Mouse (Mus musculus): ENCODE data around the gene Efcab11. TPM values are rescaled to one million over a fixed set of nuclear protein-coding genes. Genes with fewer than 3 reads are reported as not detected.

Gene Efcab11
- polyA plus RNA-seq, 1 experiment from 2014 or later, result 6.4 TPM

DNA sequence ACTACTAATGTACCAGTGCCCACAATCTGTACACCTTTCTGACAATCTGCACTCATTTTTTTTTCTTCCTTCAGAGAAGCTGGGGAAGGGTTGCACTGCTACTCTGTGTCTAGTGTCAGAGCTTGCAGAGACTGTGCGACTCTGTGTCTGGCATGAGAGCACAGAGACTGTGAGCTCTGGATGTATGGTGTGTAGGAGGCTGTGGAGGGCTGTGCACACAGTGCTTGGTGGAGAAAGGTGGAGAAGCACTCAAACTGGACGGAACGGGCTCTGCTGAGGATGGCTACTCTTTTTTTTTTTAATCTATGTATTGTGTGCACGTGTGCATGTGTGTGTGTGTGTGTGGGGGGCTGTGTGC, 90.1 kb downstream of the Efcab11 start:
- H3K9ac ChIP-seq, result no peak overlapping the region
- H3K27ac ChIP-seq, result no peak overlapping the region
- WGBS, result 82% methylated on average over 4 of the region's 4 CpGs
- no peaks in the 10 kb centered on the region for H3K4me1 ChIP-seq (replicated peaks; ENCODE audit: control insufficient read depth, insufficient read depth, low read length)
- ATAC-seq (ENCODE audit: low FRiP score) (no peak), DNase-seq (ENCODE audit: low spot score) (no peak)
- H3K27me3 ChIP-seq (ENCODE audit: control insufficient read depth, insufficient read depth, low read length), result no peaks in the 10 kb centered on the region
- H3K4me2 ChIP-seq (replicated peaks), result no peak overlapping the region
- no peak overlapping the region for H3K4me3 ChIP-seq (replicated peaks; ENCODE audit: low read length)
- no peaks in the 10 kb centered on the region for H3K9me3 ChIP-seq (ENCODE audit: control insufficient read depth, low read length)
- no peaks in the 10 kb centered on the region for H3K36me3 ChIP-seq (replicated peaks; ENCODE audit: control insufficient read depth, insufficient read depth)

DNA sequence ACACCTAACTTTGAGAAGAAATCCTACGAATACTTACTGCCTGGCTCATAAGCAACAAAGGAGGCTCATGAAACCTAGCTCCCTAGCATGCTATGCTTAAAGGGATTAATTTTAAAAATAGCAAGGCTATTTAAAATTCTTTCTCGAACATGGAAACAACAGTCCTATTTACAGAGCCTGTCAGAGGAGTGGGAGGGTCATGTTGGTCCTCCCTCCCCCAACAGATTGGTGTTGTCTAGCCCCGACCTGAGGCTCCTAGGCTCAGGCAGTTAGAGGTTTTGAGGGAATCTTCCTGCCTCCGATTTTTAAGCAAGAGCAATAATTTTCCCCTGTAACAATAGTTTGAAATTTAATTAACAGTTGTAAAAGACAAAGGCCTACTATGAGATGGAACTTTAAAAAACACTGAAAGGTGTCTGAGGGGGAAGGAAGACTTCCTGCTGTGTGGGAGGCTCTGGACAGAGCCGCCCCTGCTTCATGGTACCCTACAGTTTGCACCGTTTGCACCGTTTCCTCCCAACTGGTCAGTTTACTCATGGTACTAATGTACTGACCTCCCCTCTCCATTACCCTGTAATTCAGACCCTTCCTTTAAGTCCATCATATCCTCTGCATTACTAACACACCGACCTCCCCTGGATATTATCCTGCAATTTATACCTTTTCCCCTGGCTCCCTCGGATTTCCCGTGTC, 90.6 kb downstream of the Efcab11 start:
- Histone ChIP-seq H3K4me1 (replicated peaks; ENCODE audit: control insufficient read depth, insufficient read depth, low read length) (no peaks in the 10 kb centered on the region), H3K9me3 (ENCODE audit: control insufficient read depth, low read length) (no peaks in the 10 kb centered on the region), H3K27ac (no peak overlapping the region), H3K36me3 (replicated peaks; ENCODE audit: control insufficient read depth, insufficient read depth) (no peaks in the 10 kb centered on the region), H3K4me3 (replicated peaks; ENCODE audit: low read length) (no peak overlapping the region), H3K9ac (no peak overlapping the region), H3K4me2 (replicated peaks) (no peak overlapping the region), H3K27me3 (ENCODE audit: control insufficient read depth, insufficient read depth, low read length) (no peaks in the 10 kb centered on the region)
- 64% methylated on average over 10 of the region's 10 CpGs for WGBS
- DNase-seq (ENCODE audit: low spot score) (no peak), ATAC-seq (ENCODE audit: low FRiP score) (no peak)

DNA sequence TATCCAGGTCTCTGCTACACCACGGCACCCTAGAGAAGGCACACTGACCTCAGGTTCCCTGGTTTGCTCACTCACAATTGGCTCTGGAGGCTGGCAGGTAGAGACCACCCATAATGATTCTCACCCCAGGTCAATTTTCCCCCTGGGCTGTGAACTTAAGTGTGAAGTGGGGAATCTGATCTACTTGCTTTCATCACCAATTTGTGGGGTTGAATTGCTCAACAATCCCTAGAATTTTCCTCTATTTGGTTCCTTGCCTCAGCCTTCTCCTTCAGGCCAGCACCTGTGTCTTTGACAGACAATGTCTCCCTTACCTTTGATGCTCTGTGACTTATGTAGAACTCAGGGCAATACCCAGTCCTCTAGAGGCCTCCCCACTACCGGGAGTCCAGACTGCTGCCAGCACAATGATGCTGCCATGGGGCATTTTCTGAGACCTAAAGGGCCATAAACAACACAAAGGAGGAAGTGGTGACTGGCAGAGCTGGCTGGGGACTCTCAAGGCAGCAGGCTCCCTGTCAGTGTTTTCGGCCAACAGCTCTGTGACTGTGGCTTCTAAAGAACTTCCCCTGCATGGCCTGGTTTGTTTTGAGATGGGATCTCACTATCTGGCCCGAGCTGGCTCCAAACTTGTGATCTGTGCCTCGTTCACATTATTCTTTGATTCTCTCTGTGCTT, 94.8 kb downstream of the Efcab11 start:
- Histone ChIP-seq H3K9ac (no peak overlapping the region), H3K36me3 (replicated peaks; ENCODE audit: control insufficient read depth, insufficient read depth) (no peaks in the 10 kb centered on the region), H3K27ac (no peak overlapping the region), H3K27me3 (ENCODE audit: control insufficient read depth, insufficient read depth, low read length) (no peaks in the 10 kb centered on the region), H3K4me3 (replicated peaks; ENCODE audit: low read length) (no peak overlapping the region), H3K9me3 (ENCODE audit: control insufficient read depth, low read length) (no peaks in the 10 kb centered on the region), H3K4me1 (replicated peaks; ENCODE audit: control insufficient read depth, insufficient read depth, low read length) (no peaks in the 10 kb centered on the region), H3K4me2 (replicated peaks) (no peak overlapping the region)
- ATAC-seq (ENCODE audit: low FRiP score) (no peak), DNase-seq (ENCODE audit: low spot score) (no peak)
- 74% methylated on average over 5 of the region's 5 CpGs for WGBS

DNA sequence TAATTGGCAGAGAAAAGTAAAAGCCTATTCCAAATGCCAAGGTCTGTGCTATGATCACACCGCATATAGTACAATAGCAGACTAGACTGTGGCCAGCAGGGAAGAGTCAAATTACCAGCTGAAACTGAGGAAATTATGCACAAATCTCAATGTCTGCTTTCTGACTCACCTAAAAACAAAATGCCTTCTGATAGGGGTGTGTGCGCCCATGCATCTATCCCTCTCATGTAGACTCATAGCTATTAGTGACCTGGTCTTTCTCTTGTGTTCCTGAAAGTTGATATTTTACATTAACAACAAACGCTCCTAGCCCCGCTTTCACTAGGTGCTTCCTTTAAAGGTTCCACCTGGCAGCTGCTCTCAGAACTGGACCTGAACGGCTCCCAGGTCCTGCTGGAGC, 102.5 kb downstream of the Efcab11 start:
- Histone ChIP-seq H3K27me3 (ENCODE audit: control insufficient read depth, insufficient read depth, low read length) (no peaks in the 10 kb centered on the region), H3K9me3 (ENCODE audit: control insufficient read depth, low read length) (no peaks in the 10 kb centered on the region), H3K27ac (no peak overlapping the region), H3K4me3 (replicated peaks; ENCODE audit: low read length) (no peak overlapping the region), H3K4me2 (replicated peaks) (no peak overlapping the region), H3K9ac (no peak overlapping the region), H3K36me3 (replicated peaks; ENCODE audit: control insufficient read depth, insufficient read depth) (no peaks in the 10 kb centered on the region), H3K4me1 (replicated peaks; ENCODE audit: control insufficient read depth, insufficient read depth, low read length) (no peaks in the 10 kb centered on the region)
- no peak for ATAC-seq (ENCODE audit: low FRiP score)
- no peak for DNase-seq (ENCODE audit: low spot score)
- WGBS, result 96% methylated on average over 5 of the region's 5 CpGs

DNA sequence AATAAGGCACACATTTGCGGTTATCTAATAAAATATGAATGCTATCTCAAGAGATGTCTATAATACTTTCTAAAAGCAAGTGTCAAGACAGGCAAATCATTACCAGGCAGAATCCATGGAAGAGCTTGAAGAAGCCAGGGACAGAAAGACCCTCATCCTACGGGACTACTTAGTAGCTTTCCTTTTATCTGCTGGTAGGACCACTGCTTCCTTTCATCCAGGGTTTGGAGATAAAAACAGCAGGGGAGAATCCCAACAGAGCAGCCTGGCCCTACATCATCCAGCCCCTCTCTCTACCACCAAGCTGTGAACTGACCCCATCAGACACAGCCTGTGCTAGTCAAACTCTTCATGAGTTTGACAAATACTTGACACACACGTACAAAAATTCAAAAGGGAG, 103.8 kb downstream of the Efcab11 start:
- 81% methylated on average over 3 of the region's 3 CpGs for WGBS
- no peak overlapping the region for H3K4me2 ChIP-seq (replicated peaks)
- DNase-seq (ENCODE audit: low spot score), result no peak
- no peak overlapping the region for H3K27ac ChIP-seq
- no peak for ATAC-seq (ENCODE audit: low FRiP score)
- no peaks in the 10 kb centered on the region for H3K4me1 ChIP-seq (replicated peaks; ENCODE audit: control insufficient read depth, insufficient read depth, low read length)
- no peak overlapping the region for H3K9ac ChIP-seq
- H3K27me3 ChIP-seq (ENCODE audit: control insufficient read depth, insufficient read depth, low read length), result no peaks in the 10 kb centered on the region
- H3K36me3 ChIP-seq (replicated peaks; ENCODE audit: control insufficient read depth, insufficient read depth), result no peaks in the 10 kb centered on the region
- no peaks in the 10 kb centered on the region for H3K9me3 ChIP-seq (ENCODE audit: control insufficient read depth, low read length)
- H3K4me3 ChIP-seq (replicated peaks; ENCODE audit: low read length), result no peak overlapping the region

DNA sequence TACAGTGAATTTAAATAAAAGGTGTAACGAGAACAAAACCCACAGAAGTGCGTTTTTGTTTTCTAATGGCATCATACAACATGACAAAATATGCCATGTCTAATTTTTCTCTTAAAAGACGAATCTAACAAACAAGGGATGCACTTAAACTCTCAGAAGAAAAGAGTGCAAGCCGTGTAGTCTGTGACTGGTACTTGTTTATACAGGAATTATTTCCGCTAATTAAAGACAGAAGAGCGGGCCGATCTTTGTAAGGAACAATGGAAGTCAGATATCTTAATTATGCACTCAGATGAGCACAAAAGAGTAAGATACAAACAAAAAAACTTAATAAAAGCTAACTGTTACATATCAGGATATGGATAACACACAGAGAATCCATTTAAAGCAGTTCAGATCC, 104.3 kb downstream of the Efcab11 start:
- no peaks in the 10 kb centered on the region for H3K4me1 ChIP-seq (replicated peaks; ENCODE audit: control insufficient read depth, insufficient read depth, low read length)
- no peaks in the 10 kb centered on the region for H3K9me3 ChIP-seq (ENCODE audit: control insufficient read depth, low read length)
- H3K4me3 ChIP-seq (replicated peaks; ENCODE audit: low read length), result no peak overlapping the region
- no peaks in the 10 kb centered on the region for H3K36me3 ChIP-seq (replicated peaks; ENCODE audit: control insufficient read depth, insufficient read depth)
- 51% methylated on average over 7 of the region's 7 CpGs for WGBS
- H3K27me3 ChIP-seq (ENCODE audit: control insufficient read depth, insufficient read depth, low read length), result no peaks in the 10 kb centered on the region
- no peak overlapping the region for H3K27ac ChIP-seq
- DNase-seq (ENCODE audit: low spot score), result no peak
- no peak overlapping the region for H3K4me2 ChIP-seq (replicated peaks)
- H3K9ac ChIP-seq, result no peak overlapping the region
- ATAC-seq (ENCODE audit: low FRiP score), result no peak

DNA sequence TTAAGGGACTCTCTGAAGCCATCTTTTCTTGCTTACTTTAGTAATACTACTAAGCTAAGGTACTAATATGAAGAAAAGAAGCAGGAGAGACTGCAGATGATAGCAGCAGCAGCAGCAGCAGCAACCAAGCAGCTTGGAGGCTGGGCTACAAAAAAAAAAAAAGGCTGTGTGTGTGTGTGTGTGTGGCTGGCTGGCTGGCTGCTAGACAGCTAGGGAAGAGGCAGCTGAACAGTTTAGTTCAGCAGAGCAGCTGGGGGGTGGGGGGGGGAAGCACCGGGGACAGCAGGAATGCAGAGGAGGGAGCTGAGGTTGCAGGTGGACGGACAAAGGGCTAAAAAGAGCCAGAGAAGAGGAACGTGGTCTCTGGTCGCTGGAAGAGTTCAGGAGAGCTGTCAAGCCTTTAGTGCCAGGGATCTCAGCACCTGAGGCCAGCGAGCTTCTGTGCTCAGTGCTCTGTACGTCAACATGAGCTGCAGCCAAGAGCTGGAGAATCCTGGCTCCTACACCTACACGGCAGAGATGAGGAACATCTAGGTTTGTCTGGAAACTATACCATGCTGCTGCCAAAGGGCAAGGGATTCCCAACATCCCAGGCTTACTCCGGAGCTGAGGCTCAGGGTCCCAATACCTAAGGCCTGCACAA, 107.6 kb downstream of the Efcab11 start:
- no peaks in the 10 kb centered on the region for H3K27me3 ChIP-seq (ENCODE audit: control insufficient read depth, insufficient read depth, low read length)
- WGBS, result 49% methylated on average over 8 of the region's 8 CpGs
- H3K9me3 ChIP-seq (ENCODE audit: control insufficient read depth, low read length), result no peaks in the 10 kb centered on the region
- no peak overlapping the region for H3K27ac ChIP-seq
- H3K4me1 ChIP-seq (replicated peaks; ENCODE audit: control insufficient read depth, insufficient read depth, low read length), result no peaks in the 10 kb centered on the region
- no peak for DNase-seq (ENCODE audit: low spot score)
- H3K4me3 ChIP-seq (replicated peaks; ENCODE audit: low read length), result no peak overlapping the region
- H3K9ac ChIP-seq, result no peak overlapping the region
- ATAC-seq (ENCODE audit: low FRiP score), result no peak
- no peaks in the 10 kb centered on the region for H3K36me3 ChIP-seq (replicated peaks; ENCODE audit: control insufficient read depth, insufficient read depth)
- H3K4me2 ChIP-seq (replicated peaks), result no peak overlapping the region

DNA sequence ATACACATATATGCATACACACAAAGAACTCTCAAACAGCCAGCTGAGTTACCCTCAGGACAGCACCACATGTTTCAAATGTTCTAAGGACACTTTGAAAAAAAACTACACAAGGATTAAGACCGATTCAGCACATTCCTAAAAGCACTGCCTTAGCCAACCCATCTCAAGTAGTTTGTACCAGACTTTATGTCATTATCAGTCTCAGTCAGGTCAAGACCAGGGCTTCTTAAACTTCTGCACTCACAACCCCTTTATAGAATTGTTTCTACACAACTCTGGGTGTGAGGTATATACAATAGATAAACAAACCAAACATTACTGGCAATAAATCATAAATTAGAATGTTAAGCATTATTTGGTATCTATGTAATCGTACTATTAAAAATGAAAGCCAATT, 109.4 kb downstream of the Efcab11 start:
- Histone ChIP-seq H3K4me1 (replicated peaks; ENCODE audit: control insufficient read depth, insufficient read depth, low read length) (no peaks in the 10 kb centered on the region), H3K27me3 (ENCODE audit: control insufficient read depth, insufficient read depth, low read length) (no peaks in the 10 kb centered on the region), H3K4me3 (replicated peaks; ENCODE audit: low read length) (no peak overlapping the region), H3K27ac (no peak overlapping the region), H3K4me2 (replicated peaks) (no peak overlapping the region), H3K9ac (no peak overlapping the region), H3K9me3 (ENCODE audit: control insufficient read depth, low read length) (no peaks in the 10 kb centered on the region), H3K36me3 (replicated peaks; ENCODE audit: control insufficient read depth, insufficient read depth) (no peaks in the 10 kb centered on the region)
- ATAC-seq (ENCODE audit: low FRiP score) (no peak), DNase-seq (ENCODE audit: low spot score) (no peak)
- WGBS, result 87% methylated on average over 2 of the region's 2 CpGs

DNA sequence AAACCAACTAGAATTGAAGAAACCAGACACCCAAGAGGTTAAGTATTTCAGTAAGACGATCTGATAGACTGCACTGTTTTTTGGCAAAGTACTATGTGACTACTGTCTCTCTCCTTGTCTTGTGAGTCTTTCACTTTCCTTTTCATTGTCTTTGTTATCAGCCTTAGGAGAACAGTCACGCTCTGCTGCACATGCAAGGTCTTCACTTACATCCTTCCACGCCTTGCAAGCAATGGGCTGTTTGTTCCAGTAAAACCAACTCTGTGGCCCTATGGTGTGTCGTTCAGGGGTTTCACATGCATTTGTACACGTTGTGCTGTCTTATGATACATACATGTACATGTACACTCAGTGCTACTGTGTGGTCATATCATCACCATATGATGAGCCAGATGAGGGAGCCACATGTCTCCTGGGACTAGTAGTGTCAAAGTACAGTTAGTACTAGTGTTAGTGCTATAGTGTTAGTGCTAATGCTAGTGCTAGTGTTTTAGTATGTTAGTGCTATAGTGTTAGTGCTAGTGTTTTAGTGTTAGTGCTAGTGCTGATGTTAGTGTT, 110.5 kb downstream of the Efcab11 start:
- Histone ChIP-seq H3K4me3 (replicated peaks; ENCODE audit: low read length) (no peak overlapping the region), H3K27me3 (ENCODE audit: control insufficient read depth, insufficient read depth, low read length) (no peaks in the 10 kb centered on the region), H3K9me3 (ENCODE audit: control insufficient read depth, low read length) (no peaks in the 10 kb centered on the region), H3K9ac (no peak overlapping the region), H3K36me3 (replicated peaks; ENCODE audit: control insufficient read depth, insufficient read depth) (no peaks in the 10 kb centered on the region), H3K27ac (no peak overlapping the region), H3K4me2 (replicated peaks) (no peak overlapping the region), H3K4me1 (replicated peaks; ENCODE audit: control insufficient read depth, insufficient read depth, low read length) (no peaks in the 10 kb centered on the region)
- 56% methylated on average over 5 of the region's 5 CpGs for WGBS
- DNase-seq (ENCODE audit: low spot score) (no peak), ATAC-seq (ENCODE audit: low FRiP score) (no peak)
